Mouse (Mus musculus) liver, embryonic 14.5 days (tissue): ENCODE results near the gene Reg1.

Experiments used
- CTCF ChIP-seq: IDR thresholded peaks from 2 replicates; pipeline ENCODE4 v1.5.1; 2016; ENCODE audit warnings: antibody characterized with exemption, low read depth, control low read depth
- EP300 ChIP-seq: IDR thresholded peaks from 2 replicates; pipeline ENCODE4 v1.6.1; 2016; ENCODE audit warnings: antibody characterized with exemption, low read depth

GRCm38 (mm10) chr6:78463266-78463665, 40.8 kb downstream of the Reg1 start:
- no peak for TF ChIP-seq CTCF
- TF ChIP-seq EP300: no peak
